Mouse (Mus musculus) gastrocnemius, postnatal 4 days (tissue): ENCODE data around the gene Selenon. TPM values are rescaled to one million over a fixed set of nuclear protein-coding genes. Genes with fewer than 3 reads are reported as not detected.

Experiments
- DNase-seq, 2 experiments: peaks; one replicate each; pipeline ENCODE4 v3.0.0; 2021 to 2022; ENCODE audit warnings: low spot score in 2 of 2, mixed read lengths in 2 of 2
- long read RNA-seq, 2 experiments: library from polyadenylated mRNA; stranded (forward); transcript quantifications; one replicate each; pipeline ENCODE4 v2.0.0; 2021
- total RNA-seq, 2 experiments: library from RNA; stranded (reverse); gene quantifications; 2 replicates each; pipeline ENCODE4 v1.2.3; 2021

Selenon gene
- total RNA-seq: 10 to 100 TPM; 43.5 to 45.4 TPM
- long read RNA-seq, experiment 1, transcript Selenon-201 (12 exons, 3,445 nt): major isoform, 57 of 77 reads
- long read RNA-seq, experiment 1, partial matches to known transcripts: 6 of 77 reads
- long read RNA-seq, experiment 1, other reads (novel, unspliced or antisense): 13 of 77 reads
- long read RNA-seq, experiment 2, transcript Selenon-201 (12 exons, 3,445 nt): major isoform, 91 of 112 reads
- long read RNA-seq, experiment 2, partial matches to known transcripts: 6 of 112 reads
- long read RNA-seq, experiment 2, other reads (novel, unspliced or antisense): 15 of 112 reads

GRCm38 (mm10) chr4:134551494-134552316, at the start of gene Selenon:
Gene Selenon, minus strand, starts transcription at chr4:134552166.
- DNase-seq: peak; percentile 57 to 72

- no peak for DNase-seq
Measured at GRCm38 (mm10) chr4:134601404-134601803, 49.4 kb upstream of the Selenon start.

- DNase-seq: no peak
Measured at GRCm38 (mm10) chr4:134600777-134601176, 48.8 kb upstream of the Selenon start.

GRCm38 (mm10) chr4:134600060-134600459, 48.1 kb upstream of the Selenon start:
- no peak for DNase-seq

GRCm38 (mm10) chr4:134596816-134597692, 45.1 kb upstream of the Selenon start:
- DNase-seq: no peak

GRCm38 (mm10) chr4:134594731-134595439, 42.9 kb upstream of the Selenon start:
- no peak for DNase-seq

- DNase-seq: no peak
Measured at GRCm38 (mm10) chr4:134592442-134592841, 40.5 kb upstream of the Selenon start.

GRCm38 (mm10) chr4:134591506-134592061, 39.6 kb upstream of the Selenon start:
- peak; percentile 58 to 77 for DNase-seq

GRCm38 (mm10) chr4:134590227-134590926, 38.4 kb upstream of the Selenon start:
- no peak for DNase-seq

GRCm38 (mm10) chr4:134589786-134590185, 37.8 kb upstream of the Selenon start:
- no peak for DNase-seq

- no peak for DNase-seq
Measured at GRCm38 (mm10) chr4:134588951-134589350, 37.0 kb upstream of the Selenon start.

GRCm38 (mm10) chr4:134588287-134588686, 36.3 kb upstream of the Selenon start:
- no peak for DNase-seq

- DNase-seq: no peak
Measured at GRCm38 (mm10) chr4:134587636-134588197, 35.8 kb upstream of the Selenon start.

GRCm38 (mm10) chr4:134586631-134587030, 34.7 kb upstream of the Selenon start:
- no peak for DNase-seq

- DNase-seq: no peak
Measured at GRCm38 (mm10) chr4:134586126-134586525, 34.2 kb upstream of the Selenon start.

GRCm38 (mm10) chr4:134583513-134583912, 31.5 kb upstream of the Selenon start:
- no peak for DNase-seq

- DNase-seq: no peak
Measured at GRCm38 (mm10) chr4:134581365-134581764, 29.4 kb upstream of the Selenon start.

GRCm38 (mm10) chr4:134580351-134581148, 28.6 kb upstream of the Selenon start:
- DNase-seq: no peak

GRCm38 (mm10) chr4:134579620-134580019, 27.7 kb upstream of the Selenon start:
- no peak for DNase-seq
